Mouse (Mus musculus) forebrain, embryonic 14.5 days (tissue): Measurements from ENCODE around the gene Ms4a6c. TPM values are rescaled to one million over a fixed set of nuclear protein-coding genes. Genes with fewer than 3 reads are reported as not detected.
"Not testable (repeated sequence)": the region's sequence is repeated elsewhere in the genome, so short reads cannot be mapped to it uniquely, and the experiment has no call there.

Experiments
- ATAC-seq: fragments of 200-750 bp; cut with Nextera tagmentation; 2 replicates; pipeline ENCODE4 v1.8.0; 2017; ENCODE audit warnings: mild to moderate bottlenecking, moderate library complexity
- DNase-seq: peaks from one replicate; pipeline ENCODE4 v3.0.0-alpha.2; 2015; ENCODE audit warnings: low spot score
- H3K27ac ChIP-seq: fragments of 300-500 bp; sonication (generic); 2 replicates; pipeline ENCODE4 v1.5.1; 2014; ENCODE audit warnings: low read depth, mild to moderate bottlenecking, control low read depth, low read length, moderate library complexity
- H3K27me3 ChIP-seq: fragments of 300-500 bp; sonication (generic); replicated peaks from 2 replicates; pipeline ENCODE4 v1.6.1; 2014; ENCODE audit warnings: low read length, control low read depth, mixed read lengths; ENCODE audit not compliant: control insufficient read depth, insufficient read depth
- H3K36me3 ChIP-seq: fragments of 300-500 bp; sonication (generic); 2 replicates; pipeline ENCODE4 v1.6.1; 2014; ENCODE audit warnings: low read length, control low read depth; ENCODE audit not compliant: control insufficient read depth, insufficient read depth
- H3K4me1 ChIP-seq: fragments of 300-500 bp; sonication (generic); 2 replicates; pipeline ENCODE4 v1.6.1; 2014; ENCODE audit warnings: antibody characterized with exemption, low read length, control low read depth; ENCODE audit not compliant: control insufficient read depth, insufficient read depth
- H3K4me2 ChIP-seq: fragments of 300-500 bp; sonication (generic); 2 replicates; pipeline ENCODE4 v1.6.1; 2014; ENCODE audit warnings: mild to moderate bottlenecking, control low read depth, low read length
- H3K4me3 ChIP-seq: fragments of 300-500 bp; sonication (generic); 2 replicates; pipeline ENCODE4 v1.5.1; 2014; ENCODE audit warnings: low read depth, low read length, control low read depth
- H3K9ac ChIP-seq: fragments of 300-500 bp; sonication (generic); 2 replicates; pipeline ENCODE4 v1.6.1; 2014; ENCODE audit warnings: mild to moderate bottlenecking, low read length, control low read depth, moderate library complexity
- H3K9me3 ChIP-seq: fragments of 300-500 bp; sonication (generic); replicated peaks from 2 replicates; pipeline ENCODE4 v1.6.1; 2016; ENCODE audit warnings: low read length, control low read depth, mixed read lengths; ENCODE audit not compliant: control insufficient read depth
- WGBS: fragments of 180-500 bp; shearing (Covaris S2); extraction: QIAGEN DNeasy Blood & Tissue Kit; methylation state at CpG from one replicate; pipeline ENCODE4 v1.1.7; 2014; 5-methylcytosine and 5-hydroxymethylcytosine counted together
- polyA plus RNA-seq: library from polyadenylated mRNA; unstranded; fragments of >200 nt; fragmentation: Nextera tagmentation; extraction: Ambion mirVana; gene quantifications from 2 replicates; pipeline ENCODE4 v1.2.1, GENCODE M21; 2014

Gene Ms4a6c
- polyA plus RNA-seq, 1 experiment from 2014 or later, result 2.3 TPM

- WGBS, result 76% methylated on average over 4 of the region's 4 CpGs
- no peak for ATAC-seq
- Histone ChIP-seq H3K4me1 (no peaks in the 10 kb centered on the region), H3K9ac (no peak overlapping the region), H3K27ac (no peak overlapping the region), H3K9me3 (no peaks in the 10 kb centered on the region), H3K36me3 (no peaks in the 10 kb centered on the region), H3K4me3 (no peak overlapping the region), H3K27me3 (no peaks in the 10 kb centered on the region), H3K4me2 (no peak overlapping the region)
- no peak for DNase-seq
These were observed 47.7 kb downstream of the Ms4a6c start for GRCm38 (mm10) chr19:11516845-11517244.

DNA sequence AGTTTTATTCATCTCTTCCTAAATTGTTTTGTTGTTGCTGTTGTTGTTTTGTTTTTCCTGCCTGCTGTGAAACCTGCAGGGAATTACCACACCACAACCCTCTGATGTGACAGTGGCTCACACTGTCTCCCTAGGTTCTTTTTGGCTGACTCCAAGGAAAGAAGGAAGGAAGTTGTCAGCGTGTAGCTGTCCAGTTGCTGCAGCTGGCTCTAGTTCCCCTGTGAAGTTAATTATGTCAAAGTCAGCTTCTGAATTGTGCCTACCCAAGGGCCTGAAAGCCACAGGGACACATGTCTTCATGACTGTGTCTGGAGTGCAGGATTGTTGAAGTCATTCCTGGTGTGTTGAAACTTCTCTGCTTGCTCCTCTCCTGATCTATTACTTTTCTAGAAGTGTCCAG is 48.2 kb downstream of the Ms4a6c start:
- H3K4me1 ChIP-seq, H3K27ac ChIP-seq, ATAC-seq, H3K4me3 ChIP-seq, H3K4me2 ChIP-seq, H3K27me3 ChIP-seq, H3K9me3 ChIP-seq, H3K36me3 ChIP-seq, DNase-seq, H3K9ac ChIP-seq: not testable (repeated sequence)
- 91% methylated on average over 1 of the region's 1 CpGs for WGBS

- not testable (repeated sequence) for ATAC-seq, H3K27ac ChIP-seq, H3K4me2 ChIP-seq, H3K4me3 ChIP-seq, H3K36me3 ChIP-seq, H3K4me1 ChIP-seq, H3K9ac ChIP-seq, DNase-seq, H3K27me3 ChIP-seq, H3K9me3 ChIP-seq
- 94% methylated on average over 2 of the region's 2 CpGs for WGBS
These were observed 49.2 kb downstream of the Ms4a6c start for GRCm38 (mm10) chr19:11518356-11518755.

DNA sequence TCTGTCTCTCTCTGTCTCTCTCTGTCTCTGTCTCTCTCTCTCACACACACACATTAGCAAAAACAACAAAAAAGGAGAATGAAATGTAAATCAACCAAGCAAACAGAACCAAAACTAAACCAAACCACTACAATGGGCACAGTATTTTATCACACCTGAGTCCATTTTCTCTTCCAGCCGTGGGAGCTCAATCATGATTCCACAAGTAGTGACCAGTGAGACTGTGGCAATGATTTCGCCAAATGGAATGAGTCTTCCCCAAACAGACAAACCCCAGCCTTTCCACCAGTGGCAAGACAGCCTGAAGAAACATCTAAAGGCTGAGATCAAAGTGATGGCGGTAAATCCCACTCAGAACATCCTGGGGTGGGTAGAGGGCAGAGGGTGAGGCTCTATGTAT is 51.0 kb downstream of the Ms4a6c start:
- Histone ChIP-seq H3K4me1 (no peaks in the 10 kb centered on the region), H3K36me3 (no peaks in the 10 kb centered on the region), H3K9me3 (no peaks in the 10 kb centered on the region), H3K4me3 (no peak overlapping the region), H3K27me3 (no peaks in the 10 kb centered on the region), H3K27ac (no peak overlapping the region), H3K9ac (no peak overlapping the region), H3K4me2 (no peak overlapping the region)
- ATAC-seq, result no peak
- WGBS, result 92% methylated on average over 3 of the region's 3 CpGs
- no peak for DNase-seq

Other genes starting within 250 kb of the Ms4a6c start
- not detected in 2 replicates for gene Ms4a12, start 236.9 kb upstream of the Ms4a6c start, polyA plus RNA-seq
- not detected in 2 replicates for gene Ms4a1, start 203.1 kb upstream of the Ms4a6c start, polyA plus RNA-seq
- not detected in 2 replicates for gene Ms4a5, start 185.5 kb upstream of the Ms4a6c start, polyA plus RNA-seq
- gene Ms4a14, start 154.9 kb upstream of the Ms4a6c start, polyA plus RNA-seq, result not detected in 2 replicates
- 2.4 and 3.1 TPM in 2 replicates for gene Ms4a7, start 133.2 kb upstream of the Ms4a6c start, polyA plus RNA-seq
- gene Ms4a4a, start 93.8 kb upstream of the Ms4a6c start, polyA plus RNA-seq, result 0.46 and 0.57 TPM in 2 replicates
- not detected in 2 replicates for gene Ms4a4c, start 64.6 kb upstream of the Ms4a6c start, polyA plus RNA-seq
- gene Ms4a4b, start 25.8 kb upstream of the Ms4a6c start, polyA plus RNA-seq, result not detected in 2 replicates
- gene Gm8369, start 16.6 kb downstream of the Ms4a6c start, polyA plus RNA-seq, result not detected in 2 replicates
- gene Ms4a6b, start 47.1 kb downstream of the Ms4a6c start, polyA plus RNA-seq, result 2.8 and 3.1 TPM in 2 replicates
- gene Ms4a4d, start 67.4 kb downstream of the Ms4a6c start, polyA plus RNA-seq, result not detected in 2 replicates
- gene Ms4a6d, start 135.5 kb downstream of the Ms4a6c start, polyA plus RNA-seq, result 2.7 and 2.8 TPM in 2 replicates
- gene Ms4a2, start 154.4 kb downstream of the Ms4a6c start, polyA plus RNA-seq, result not detected in 2 replicates
- not detected in 2 replicates for gene Ms4a3, start 171.5 kb downstream of the Ms4a6c start, polyA plus RNA-seq
- gene Oosp2, start 191.2 kb downstream of the Ms4a6c start, polyA plus RNA-seq, result not detected in 2 replicates
- gene Oosp1, start 221.8 kb downstream of the Ms4a6c start, polyA plus RNA-seq, result not detected in 2 replicates
- gene Oosp3, start 227.7 kb downstream of the Ms4a6c start, polyA plus RNA-seq, result not detected in 2 replicates